Mouse (Mus musculus) embryo, embryonic 10.5 days (tissue): ENCODE measurements around the gene Trpm1.

ENCODE experiments used
- DNase-seq: peaks from one replicate; pipeline ENCODE4 v3.0.0-alpha.2; 2015; ENCODE audit warnings: low spot score

The Trpm1 gene

DNA sequence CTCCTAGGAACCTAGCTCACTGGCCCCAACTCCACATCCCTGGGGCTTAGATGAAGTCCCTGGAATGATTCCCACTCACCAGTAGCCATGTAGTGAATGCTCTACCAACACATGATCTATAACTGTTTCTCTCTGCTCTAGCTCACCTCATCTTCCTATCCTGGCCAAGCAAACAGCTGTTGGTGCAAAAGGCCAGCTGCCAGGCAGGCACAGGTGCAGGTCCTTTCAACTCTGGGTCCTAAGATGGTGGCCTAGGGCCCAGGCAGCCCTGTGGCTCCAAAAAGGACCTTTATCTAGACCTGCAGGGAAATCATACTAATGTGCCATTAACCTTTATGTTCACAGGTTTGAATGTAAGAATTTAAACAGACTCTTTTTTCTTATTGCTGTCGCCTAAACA lies 10.3 kb downstream of the Trpm1 start:
- DNase-seq = no peak

DNA sequence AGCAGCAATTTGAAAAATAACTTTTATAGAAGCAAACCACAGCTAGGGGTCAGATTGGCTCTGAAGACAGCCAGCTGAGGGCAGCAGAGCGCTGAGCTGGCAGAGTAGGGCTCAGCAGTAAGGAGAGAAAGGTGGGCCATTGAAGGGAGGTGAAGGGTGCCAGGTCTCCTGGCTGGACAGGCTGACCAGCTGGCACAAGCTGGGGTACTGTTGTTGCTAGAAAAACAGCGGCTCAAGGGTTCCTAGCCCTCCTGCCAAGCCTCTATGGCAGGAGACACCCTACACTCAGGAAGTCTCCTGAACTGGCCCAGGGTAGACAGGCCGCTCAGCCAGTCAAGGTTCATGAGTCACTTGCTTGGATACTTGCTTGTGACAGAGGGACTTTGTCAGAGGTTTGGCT lies 11.4 kb downstream of the Trpm1 start:
- no peak for DNase-seq

DNA sequence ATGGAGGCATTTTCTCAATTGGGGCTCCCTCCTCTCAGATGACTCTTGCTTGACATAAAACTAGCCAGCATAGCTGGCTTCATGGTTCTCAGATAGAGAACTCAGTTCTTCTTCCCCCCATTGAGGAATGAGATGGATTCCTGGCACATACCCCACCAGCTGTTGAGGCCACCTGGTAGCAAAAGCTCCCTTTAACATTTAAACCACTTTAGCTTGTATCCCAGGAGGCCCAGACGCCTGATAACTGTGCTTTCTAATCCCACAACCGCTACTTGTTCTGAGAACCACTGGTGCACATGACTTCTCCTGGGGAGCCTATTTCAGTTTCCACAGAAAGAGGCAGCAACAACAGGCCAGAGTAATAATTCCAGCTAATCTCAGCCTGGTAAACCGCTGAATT lies 12.4 kb downstream of the Trpm1 start:
- DNase-seq = no peak

DNA sequence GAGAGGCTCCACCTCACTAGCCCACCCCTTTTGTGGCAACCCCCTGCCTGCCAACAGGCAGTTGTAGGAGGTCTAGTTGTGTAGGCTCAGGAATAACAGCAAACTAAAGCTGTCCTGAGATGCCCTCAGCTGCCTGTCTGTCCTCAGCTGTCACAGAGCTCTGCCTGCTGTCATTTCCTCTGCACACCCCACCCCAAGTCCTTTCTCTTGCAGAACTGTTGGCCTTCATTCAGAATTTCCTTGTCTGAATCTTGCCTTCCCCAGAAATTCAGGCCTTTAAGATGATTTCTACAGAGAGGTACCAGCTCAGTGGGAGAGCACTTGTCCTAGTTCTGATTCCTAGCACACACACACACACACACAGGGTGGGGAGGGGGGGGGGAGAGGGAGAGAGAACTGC lies 13.1 kb downstream of the Trpm1 start:
- no peak for DNase-seq

DNA sequence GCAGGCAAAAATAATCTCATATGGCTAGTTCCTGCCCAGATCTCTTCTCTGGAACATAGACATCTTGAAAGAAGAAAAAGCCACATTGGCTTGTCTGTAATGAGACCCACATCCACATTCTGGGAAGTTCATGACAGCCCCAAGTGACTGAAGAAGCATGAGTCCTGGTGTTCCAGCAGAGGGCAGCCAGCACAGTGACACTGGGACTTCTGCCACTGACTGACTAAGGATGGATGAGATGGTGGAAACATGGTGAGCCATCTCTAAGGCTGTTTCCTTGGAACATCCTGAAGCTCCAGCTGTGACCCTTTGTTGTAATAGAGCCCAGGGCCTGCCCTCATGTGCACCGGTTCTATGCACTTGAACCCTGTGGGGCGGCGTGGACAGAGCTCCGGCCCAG lies 25.7 kb downstream of the Trpm1 start:
- no peak for DNase-seq

DNA sequence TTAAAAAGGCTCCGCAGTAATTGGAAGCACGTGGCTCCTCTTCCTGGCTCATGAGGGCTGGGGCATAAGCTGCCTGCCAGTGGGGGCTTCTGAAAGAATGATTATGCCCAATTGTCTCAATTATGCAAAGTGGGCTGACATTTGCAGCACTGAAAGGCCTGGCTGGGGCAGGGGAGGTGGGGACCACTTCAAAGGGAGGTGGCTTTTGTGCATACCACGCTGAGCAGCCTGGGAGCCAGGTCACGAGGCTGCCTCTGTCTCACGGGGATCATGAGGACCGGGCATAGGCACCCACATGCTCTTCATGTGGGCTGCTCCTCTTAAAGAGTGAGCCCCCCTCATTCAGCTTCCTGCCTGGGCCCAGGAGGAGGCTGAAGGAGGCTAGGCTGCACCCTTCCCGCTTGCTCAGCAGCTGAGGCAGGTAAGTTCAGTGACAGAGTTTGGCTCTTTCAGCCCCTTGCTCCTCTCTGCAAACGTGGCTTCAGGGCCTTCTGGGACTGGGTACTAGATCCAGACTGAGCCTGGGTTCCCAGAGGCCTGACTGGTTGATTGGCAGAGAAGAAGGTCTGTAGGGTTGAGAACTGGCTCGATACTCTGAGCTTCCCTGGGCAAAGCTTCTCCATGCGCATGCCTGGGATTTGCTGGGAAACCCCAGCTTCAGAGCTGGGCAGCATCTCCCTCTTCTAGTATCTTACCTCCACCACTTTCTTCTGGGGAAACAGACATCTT lies 31.7 kb downstream of the Trpm1 start:
- peak; percentile 28 for DNase-seq

DNA sequence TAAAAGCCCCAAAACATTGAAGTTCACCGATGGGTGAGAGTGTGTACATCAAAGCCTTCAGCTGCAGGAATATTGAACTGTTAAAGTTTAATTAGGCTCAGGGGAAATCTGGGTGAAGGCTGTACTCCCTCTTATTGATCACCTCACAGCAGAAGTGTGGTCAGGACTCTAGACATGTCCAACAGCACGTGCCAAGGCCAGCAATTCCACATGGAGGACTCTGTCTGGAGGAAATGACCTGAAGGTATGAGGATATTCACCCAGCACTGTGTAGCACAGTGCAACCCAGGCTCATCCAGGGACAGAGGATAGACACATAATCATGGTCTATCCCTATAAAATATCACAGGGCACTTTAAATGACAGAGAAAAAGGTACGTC lies 32.3 kb downstream of the Trpm1 start:
- no peak for DNase-seq

DNA sequence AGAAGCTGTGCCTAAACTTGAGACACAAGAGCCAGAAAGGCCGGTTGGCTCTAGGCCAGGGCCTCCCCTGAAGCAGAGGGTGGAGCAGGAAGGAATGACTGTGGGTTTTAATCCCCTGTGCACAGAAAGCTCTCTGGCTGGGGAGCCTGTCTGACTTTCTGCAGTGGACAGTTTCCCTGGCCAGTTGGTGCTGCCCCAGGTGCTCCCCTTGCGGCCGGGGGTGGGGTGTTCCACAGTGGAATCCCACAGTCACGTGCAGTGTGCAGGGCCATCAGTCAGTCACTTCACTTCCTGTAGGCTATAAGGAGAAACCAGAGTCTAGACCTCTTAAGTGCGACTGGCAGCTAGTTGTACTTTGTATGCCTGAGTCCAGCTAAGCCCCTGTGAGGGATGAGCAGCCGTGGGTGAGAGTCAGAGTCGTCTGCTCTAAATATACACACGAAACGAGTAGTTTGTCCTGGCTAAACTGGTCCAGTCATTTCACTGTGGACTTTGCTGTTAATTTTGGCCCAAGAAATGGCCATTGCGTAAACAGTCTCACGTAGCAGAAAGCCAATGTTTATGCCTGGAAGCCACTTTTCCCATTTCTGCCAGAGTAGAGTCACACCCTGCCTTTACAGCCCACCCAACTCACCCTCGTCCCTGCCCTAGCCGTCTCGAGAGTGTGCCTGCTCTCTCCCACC lies 38.8 kb downstream of the Trpm1 start:
- no peak for DNase-seq

DNA sequence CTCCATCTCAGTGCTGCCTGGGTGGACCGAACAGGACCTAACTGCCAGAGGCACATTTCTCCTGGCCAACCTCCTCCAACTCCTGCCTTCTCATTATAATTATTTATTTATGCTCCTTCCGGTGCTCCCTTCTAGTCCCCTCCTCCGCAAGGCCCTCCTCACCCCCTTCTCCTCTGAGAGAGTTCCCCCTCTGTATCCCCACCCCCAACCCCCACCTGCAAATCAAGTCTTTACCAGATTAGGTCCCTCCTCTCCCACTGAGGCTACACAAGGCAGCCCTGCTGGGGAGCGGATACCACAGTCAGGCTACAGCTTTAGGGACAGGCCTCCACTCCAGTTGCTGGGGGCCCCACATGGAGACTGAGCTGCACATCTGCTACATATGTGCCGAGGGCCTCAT lies 39.8 kb downstream of the Trpm1 start:
- no peak for DNase-seq

DNA sequence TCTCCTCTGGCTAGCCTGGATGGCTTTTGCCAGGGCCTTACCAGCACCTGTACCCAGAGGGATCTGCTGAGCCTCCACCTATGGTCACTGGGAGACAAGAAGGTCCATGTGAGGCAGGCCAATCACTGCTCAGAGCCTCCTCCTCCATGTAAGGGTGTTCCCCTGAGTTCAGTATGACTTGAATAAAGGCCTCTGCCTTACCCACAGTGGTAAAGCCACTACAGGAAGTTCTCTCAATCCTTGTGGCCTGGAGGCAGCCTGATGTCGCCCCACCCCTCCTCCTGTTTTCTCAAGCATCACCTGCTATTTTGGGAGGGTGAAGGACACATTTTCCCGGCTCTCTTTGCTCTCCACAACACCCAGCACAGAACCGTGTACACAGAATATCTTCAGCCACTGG lies 42.5 kb downstream of the Trpm1 start:
- no peak for DNase-seq

DNA sequence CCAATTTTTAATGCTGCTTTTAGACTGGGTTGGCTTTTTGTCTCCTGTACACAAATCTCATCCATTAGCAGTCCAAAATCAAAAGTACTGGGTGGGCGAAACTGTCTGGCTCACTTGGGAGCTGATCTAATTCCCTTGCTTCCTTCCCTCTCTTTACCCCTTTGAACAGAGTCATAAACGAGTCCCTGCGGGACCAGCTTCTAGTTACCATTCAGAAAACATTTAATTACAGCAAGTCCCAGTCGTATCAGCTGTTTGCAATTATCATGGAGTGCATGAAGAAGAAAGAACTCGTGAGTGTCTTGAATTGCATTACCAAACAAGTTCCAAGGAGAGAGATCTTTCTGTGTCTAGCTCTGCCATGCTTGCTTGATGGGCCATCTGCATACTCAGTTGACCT lies 55.1 kb downstream of the Trpm1 start:
- DNase-seq = no peak

DNA sequence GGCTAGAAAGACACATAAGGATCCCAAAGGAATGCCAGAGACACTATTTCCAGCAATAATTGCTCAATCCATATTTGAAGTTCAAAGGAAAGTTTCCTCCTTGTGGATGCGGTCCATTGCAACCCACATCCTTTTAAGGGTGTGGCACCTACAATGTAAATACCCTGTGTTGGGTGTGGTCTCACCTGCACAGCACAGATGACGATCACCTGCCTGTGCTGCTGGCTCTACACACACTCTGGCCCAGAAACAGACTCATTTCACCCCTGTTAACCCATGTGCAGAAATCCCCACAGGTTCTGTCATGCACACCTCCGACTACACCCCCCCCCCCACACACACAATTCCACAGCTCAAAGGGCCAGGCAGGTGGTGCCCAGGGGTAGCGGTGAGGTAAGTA lies 59.2 kb downstream of the Trpm1 start:
- DNase-seq = no peak

DNA sequence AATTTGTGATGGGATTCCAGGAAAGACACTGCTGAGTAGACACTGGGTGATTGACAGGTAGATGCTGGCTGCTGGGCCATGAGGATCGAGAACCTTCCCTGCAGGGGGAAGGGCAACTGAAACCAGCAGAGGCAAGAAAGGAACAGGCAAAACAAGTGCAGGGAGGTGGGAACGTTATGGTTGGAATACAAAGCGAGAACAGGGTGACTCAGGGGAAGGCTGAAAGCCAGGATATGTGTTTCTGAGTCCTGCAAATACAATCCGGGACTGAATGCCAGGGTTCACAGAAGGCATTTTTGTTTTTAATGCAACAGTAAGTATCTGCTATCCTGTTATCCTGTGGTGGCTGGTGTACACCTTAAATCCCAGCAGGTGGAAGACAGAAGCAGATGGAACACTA lies 60.4 kb downstream of the Trpm1 start:
- DNase-seq = no peak

DNA sequence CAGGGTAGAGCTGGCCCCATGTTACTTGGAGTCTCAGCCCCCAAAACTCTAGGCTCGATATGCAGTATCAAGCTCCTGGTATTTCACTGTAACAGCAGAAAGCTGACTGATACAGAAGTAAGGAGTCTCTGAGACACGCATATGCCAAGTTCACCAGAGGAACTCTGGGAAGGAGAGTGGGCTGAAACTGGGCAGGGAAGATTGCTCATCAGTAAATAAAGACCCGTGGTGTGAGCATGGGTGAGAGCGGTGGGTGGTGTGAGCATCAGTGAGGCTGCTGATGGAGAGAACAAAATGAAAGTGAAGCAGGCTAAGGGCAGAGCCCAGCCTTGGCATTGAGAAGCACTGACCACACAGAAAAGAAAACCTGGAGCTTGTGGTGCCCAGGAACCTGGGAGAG lies 62.0 kb downstream of the Trpm1 start:
- DNase-seq = no peak

DNA sequence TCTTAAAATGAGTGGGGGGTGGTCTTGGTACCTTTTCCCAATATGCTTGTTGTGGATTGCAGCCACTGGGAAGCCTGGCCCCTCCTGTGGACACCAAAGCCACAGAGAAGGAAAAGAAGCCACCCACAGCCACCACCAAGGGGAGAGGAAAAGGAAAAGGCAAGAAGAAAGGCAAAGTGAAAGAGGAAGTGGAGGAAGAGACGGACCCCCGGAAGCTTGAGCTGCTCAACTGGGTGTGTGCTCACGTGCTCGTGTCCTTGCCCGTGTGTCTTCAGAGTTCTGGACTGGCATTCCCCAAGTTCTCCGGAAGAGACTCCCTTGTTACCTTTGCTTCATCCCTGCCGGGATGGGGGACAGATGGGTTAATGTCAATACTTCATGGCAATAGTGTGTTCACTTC lies 63.8 kb downstream of the Trpm1 start:
- no peak for DNase-seq

DNA sequence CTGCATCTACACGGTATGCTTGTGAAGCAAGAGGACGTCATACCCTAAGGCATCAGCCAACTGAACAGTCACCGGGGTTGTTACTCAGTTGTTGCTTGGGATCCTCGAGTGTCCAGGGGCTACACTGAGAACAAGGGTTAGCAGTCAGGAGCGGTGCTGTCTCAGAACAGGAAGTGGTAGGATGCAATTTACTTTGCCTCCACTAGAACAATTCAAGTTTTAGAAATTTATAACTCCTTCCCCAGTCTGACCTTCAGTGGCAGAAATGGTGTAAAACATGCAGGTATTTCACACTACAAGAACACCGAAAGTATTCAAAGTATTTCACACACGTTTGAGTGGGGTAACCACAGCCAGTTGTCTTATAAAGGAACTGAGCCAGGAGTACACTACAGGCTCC lies 66.1 kb downstream of the Trpm1 start:
- DNase-seq = no peak

DNA sequence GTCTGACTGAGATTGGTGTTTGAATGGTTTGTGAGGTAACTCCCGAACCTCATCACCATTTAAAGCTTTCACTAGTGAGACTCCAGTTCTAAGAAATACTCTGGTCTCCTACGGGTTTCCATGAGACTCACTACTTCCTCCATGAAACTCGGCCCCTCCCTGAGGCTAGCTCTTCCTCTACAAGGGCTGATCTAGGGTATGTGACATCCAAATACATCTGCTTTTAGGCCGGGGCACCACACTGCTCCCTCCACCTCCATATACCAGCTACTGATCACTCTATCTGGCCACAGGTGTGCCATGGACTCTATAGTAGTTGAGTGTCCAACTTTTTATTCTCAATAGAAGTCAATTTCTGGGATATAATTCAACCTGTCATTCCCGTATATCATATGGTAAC lies 69.6 kb downstream of the Trpm1 start:
- DNase-seq = no peak

DNA sequence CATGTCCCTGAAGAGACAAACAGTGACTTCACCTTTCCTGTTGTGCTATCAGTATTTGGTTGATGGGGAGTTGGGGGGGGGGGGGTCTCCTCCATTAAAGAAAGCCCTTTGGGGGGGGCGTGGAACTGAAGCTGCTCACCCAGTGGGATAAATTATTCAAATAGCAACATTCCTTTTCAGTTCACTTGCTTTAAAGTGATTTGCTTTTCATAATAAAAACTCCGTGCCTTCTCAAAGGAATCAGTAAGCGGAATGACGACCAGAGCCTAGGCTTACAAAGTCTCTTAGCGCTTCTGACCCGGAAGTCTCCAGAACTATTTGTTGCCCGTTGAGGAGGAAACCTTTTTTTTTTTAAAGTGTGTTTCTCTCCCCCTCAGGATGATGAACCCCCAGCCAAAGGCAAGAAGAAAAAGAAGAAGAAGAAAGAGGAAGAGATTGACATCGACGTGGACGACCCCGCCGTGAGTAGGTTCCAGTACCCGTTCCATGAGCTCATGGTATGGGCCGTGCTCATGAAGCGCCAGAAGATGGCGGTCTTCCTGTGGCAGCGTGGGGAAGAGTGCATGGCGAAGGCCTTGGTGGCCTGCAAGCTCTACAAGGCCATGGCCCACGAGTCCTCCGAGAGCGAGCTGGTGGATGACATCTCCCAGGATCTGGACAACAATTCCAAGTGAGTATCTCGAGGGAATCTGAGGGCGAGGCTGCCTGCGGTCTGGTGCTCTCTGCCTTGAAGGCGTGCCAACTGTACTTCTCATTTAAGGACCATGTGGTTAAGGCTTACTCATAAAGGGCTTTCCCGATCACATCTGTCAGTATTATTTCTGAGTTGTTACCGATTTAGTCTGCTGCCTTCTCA lies 72.9 kb downstream of the Trpm1 start:
- peak; percentile 28 for DNase-seq

DNA sequence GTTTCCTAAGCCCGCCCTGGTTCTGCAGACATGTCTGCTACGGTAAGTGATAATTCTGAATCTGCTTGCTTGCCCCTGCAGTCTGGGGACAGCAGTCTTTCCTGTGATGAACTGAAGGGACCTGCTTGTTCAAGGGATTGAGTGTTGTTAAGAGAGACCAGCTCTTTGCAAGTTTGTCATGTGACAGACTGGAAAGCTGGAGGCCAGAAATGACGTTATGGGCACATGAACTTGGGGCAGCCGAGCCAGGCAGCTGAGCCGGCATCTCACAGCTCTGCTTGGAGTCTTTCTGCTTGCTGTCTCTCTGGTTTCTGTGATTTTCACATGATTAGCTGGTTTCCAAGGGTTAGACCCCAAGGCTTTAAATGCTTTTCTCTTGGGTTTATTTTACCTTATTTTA lies 74.0 kb downstream of the Trpm1 start:
- no peak for DNase-seq

DNA sequence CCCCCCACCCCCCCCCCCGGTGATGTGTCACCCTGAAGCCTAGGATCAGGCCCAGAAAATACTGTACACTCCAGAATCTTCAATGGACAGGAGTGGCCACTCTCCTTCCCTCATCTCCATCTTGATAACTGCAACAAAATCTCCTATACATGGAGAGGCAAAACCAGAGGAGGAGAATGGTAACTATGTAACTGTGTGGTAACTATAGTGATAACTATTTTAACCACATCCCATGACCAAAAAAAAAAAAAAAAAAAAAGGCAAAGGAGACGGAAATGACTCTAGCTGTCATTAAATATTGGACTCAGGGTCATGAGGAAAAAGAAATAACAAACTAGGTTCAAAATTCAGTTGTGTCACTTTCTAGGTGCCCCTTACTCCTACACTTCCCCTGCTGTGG lies 74.7 kb downstream of the Trpm1 start:
- no peak for DNase-seq

DNA sequence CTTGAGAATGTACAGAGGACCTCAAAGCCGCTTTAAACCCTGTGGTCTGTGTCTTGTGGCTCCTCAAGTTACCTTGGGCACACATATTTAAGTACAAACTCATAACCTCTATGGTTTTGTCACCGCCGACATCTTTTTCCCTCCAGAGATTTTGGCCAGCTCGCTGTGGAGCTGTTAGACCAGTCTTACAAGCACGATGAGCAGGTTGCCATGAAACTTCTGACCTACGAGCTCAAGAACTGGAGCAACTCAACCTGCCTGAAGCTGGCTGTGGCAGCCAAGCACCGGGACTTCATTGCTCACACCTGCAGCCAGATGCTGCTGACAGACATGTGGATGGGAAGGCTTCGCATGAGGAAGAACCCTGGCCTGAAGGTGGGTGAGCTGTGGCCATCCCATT lies 76.3 kb downstream of the Trpm1 start:
- DNase-seq = no peak

DNA sequence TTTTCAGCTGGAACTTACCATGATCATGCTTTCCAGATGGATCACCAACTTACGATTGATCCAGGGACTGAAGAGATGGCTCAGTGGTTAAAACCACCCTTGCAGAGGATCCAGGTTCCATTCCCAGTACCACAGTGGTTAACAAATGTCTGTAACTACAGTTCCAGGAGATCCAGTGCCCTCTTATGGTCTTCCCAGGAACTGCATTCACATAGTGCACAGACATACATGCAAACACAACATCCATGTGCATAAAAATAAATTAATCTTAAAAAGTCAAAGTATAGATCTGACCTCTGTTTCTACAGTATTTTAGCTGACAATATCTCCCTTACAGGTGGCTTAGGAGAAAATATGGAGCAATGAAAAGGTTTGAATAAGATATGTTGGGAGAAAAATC lies 77.4 kb downstream of the Trpm1 start:
- DNase-seq = peak; percentile 9

DNA sequence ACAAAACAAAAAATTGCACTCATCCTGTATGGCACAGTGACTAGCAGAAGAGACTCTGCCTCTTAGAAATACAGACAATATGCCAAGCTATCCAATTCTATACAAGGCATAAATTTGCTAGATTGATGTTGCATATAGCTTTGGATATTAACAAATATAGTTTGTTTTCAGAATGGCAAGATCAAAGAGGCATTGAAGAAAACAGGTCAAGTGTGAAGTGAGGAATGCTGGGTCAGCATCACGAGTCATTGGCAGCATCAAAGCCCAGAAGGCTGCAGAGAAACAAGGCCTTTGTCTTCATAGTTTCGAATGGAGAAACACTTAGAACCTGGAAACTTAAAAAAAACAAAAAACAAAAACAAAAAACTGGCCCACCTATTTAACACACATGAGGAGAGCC lies 78.4 kb downstream of the Trpm1 start:
- DNase-seq = no peak
